Mouse (Mus musculus): ENCODE data around the gene Paf1. TPM values are rescaled to one million over a fixed set of nuclear protein-coding genes. Genes with fewer than 3 reads are reported as not detected.

Gene Paf1
- polyA plus RNA-seq, 2 experiments: 54.2 to 102 TPM

- peak overlapping the region; percentile 95 for H3K27ac ChIP-seq (replicated peaks; ENCODE audit: low read depth, low read length)
- DNase-seq (ENCODE audit: low spot score) (peak; percentile 34), ATAC-seq (ENCODE audit: low FRiP score, low read depth) (no peak)
- 47% methylated on average over 9 of the region's 12 CpGs for WGBS
- no peaks in the 10 kb centered on the region for H3K27me3 ChIP-seq (ENCODE audit: control insufficient read depth, insufficient read depth, low read length)
- peaks cover 7% of the 10 kb centered on the region for H3K36me3 ChIP-seq (ENCODE audit: control insufficient read depth, insufficient read depth, low read length)
- no peak for TF ChIP-seq POLR2A (IDR thresholded peaks at IDR 0.05; ENCODE audit: borderline replicate concordance, extremely low read depth, insufficient read depth, insufficient read length)
- peaks cover 53% of the 10 kb centered on the region for H3K4me1 ChIP-seq (ENCODE audit: control insufficient read depth, insufficient read depth, low read length)
- H3K4me2 ChIP-seq (replicated peaks; ENCODE audit: low read depth, low read length, severe bottlenecking): peak overlapping the region; percentile 79
- H3K9ac ChIP-seq (ENCODE audit: low read depth, low read length, severe bottlenecking): peak overlapping the region; percentile 62
- H3K4me3 ChIP-seq (replicated peaks; ENCODE audit: low read length): peak overlapping the region; percentile 36
- no peaks in the 10 kb centered on the region for H3K9me3 ChIP-seq (ENCODE audit: control insufficient read depth, low read length)
Observed at GRCm38 (mm10) chr7:28382347-28382951, 10.3 kb upstream of the Paf1 start.

- Histone ChIP-seq H3K4me1 (ENCODE audit: control insufficient read depth, insufficient read depth, low read length) (peaks cover 48% of the 10 kb centered on the region), H3K27ac (replicated peaks; ENCODE audit: low read depth, low read length) (peak overlapping the region; percentile 10; the same call in 1 of the 2 replicates), H3K4me3 (replicated peaks; ENCODE audit: low read length) (no peak overlapping the region), H3K4me2 (replicated peaks; ENCODE audit: low read depth, low read length, severe bottlenecking) (0 out of 2 replicates have a peak overlapping the region, but pooled peaks have one; percentile 4), H3K9ac (ENCODE audit: low read depth, low read length, severe bottlenecking) (no peak overlapping the region), H3K27me3 (ENCODE audit: control insufficient read depth, insufficient read depth, low read length) (no peaks in the 10 kb centered on the region), H3K9me3 (ENCODE audit: control insufficient read depth, low read length) (no peaks in the 10 kb centered on the region), H3K36me3 (ENCODE audit: control insufficient read depth, insufficient read depth, low read length) (peaks cover 7% of the 10 kb centered on the region; the same call in 1 of the 2 replicates)
- DNase-seq (ENCODE audit: low spot score): no peak
- 63% methylated on average over 11 of the region's 11 CpGs for WGBS
- no peak for TF ChIP-seq POLR2A (IDR thresholded peaks at IDR 0.05; ENCODE audit: borderline replicate concordance, extremely low read depth, insufficient read depth, insufficient read length)
- no peak for ATAC-seq (ENCODE audit: low FRiP score, low read depth)
Observed at GRCm38 (mm10) chr7:28382981-28383396, 9.8 kb upstream of the Paf1 start.

- no peak for TF ChIP-seq POLR2A (IDR thresholded peaks at IDR 0.05; ENCODE audit: borderline replicate concordance, extremely low read depth, insufficient read depth, insufficient read length)
- no peak overlapping the region for H3K4me2 ChIP-seq (replicated peaks; ENCODE audit: low read depth, low read length, severe bottlenecking)
- WGBS: 85% methylated on average over 4 of the region's 4 CpGs
- ATAC-seq (ENCODE audit: low FRiP score, low read depth) (no peak), DNase-seq (ENCODE audit: low spot score) (no peak)
- H3K4me3 ChIP-seq (replicated peaks; ENCODE audit: low read length): no peak overlapping the region
- no peak overlapping the region for H3K27ac ChIP-seq (replicated peaks; ENCODE audit: low read depth, low read length)
- no peaks in the 10 kb centered on the region for H3K9me3 ChIP-seq (ENCODE audit: control insufficient read depth, low read length)
- H3K36me3 ChIP-seq (ENCODE audit: control insufficient read depth, insufficient read depth, low read length): peaks cover 11% of the 10 kb centered on the region
- peaks cover 42% of the 10 kb centered on the region for H3K4me1 ChIP-seq (ENCODE audit: control insufficient read depth, insufficient read depth, low read length)
- H3K27me3 ChIP-seq (ENCODE audit: control insufficient read depth, insufficient read depth, low read length): no peaks in the 10 kb centered on the region
- no peak overlapping the region for H3K9ac ChIP-seq (ENCODE audit: low read depth, low read length, severe bottlenecking)
Observed at GRCm38 (mm10) chr7:28383606-28384005, 9.1 kb upstream of the Paf1 start.

- Histone ChIP-seq H3K9ac (ENCODE audit: low read depth, low read length, severe bottlenecking) (no peak overlapping the region), H3K4me3 (replicated peaks; ENCODE audit: low read length) (no peak overlapping the region), H3K4me2 (replicated peaks; ENCODE audit: low read depth, low read length, severe bottlenecking) (no peak overlapping the region), H3K27me3 (ENCODE audit: control insufficient read depth, insufficient read depth, low read length) (no peaks in the 10 kb centered on the region), H3K36me3 (ENCODE audit: control insufficient read depth, insufficient read depth, low read length) (peaks cover 17% of the 10 kb centered on the region), H3K4me1 (ENCODE audit: control insufficient read depth, insufficient read depth, low read length) (peaks cover 41% of the 10 kb centered on the region), H3K27ac (replicated peaks; ENCODE audit: low read depth, low read length) (no peak overlapping the region), H3K9me3 (ENCODE audit: control insufficient read depth, low read length) (no peaks in the 10 kb centered on the region)
- DNase-seq (ENCODE audit: low spot score) (no peak), ATAC-seq (ENCODE audit: low FRiP score, low read depth) (no peak)
- WGBS: 85% methylated on average over 6 of the region's 6 CpGs
- TF ChIP-seq POLR2A (IDR thresholded peaks at IDR 0.05; ENCODE audit: borderline replicate concordance, extremely low read depth, insufficient read depth, insufficient read length): no peak
Observed at GRCm38 (mm10) chr7:28384162-28384561, 8.6 kb upstream of the Paf1 start.

DNA sequence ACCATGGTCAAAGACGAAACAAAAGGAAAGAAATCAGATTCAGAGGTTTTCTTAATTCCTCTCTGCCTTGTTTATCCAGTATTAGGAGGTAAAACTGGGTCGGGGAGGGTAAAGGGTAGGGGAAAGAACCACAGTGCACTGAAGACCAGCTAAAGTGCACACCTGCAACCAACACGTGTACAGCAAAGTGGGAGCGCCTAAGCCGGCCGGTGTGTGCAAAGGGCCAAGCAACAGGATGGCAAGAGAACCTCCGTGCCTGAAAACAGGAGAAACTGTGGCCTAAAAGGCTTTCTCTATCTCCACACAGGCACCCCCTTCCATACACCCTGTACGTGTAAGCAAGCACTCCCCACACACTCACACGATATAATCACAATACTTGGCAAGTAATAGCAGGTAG, 7.6 kb upstream of the Paf1 start:
- no peak for TF ChIP-seq POLR2A (IDR thresholded peaks at IDR 0.05; ENCODE audit: borderline replicate concordance, extremely low read depth, insufficient read depth, insufficient read length)
- DNase-seq (ENCODE audit: low spot score) (no peak), ATAC-seq (ENCODE audit: low FRiP score, low read depth) (no peak)
- Histone ChIP-seq H3K9ac (ENCODE audit: low read depth, low read length, severe bottlenecking) (no peak overlapping the region), H3K27ac (replicated peaks; ENCODE audit: low read depth, low read length) (no peak overlapping the region), H3K9me3 (ENCODE audit: control insufficient read depth, low read length) (no peaks in the 10 kb centered on the region), H3K27me3 (ENCODE audit: control insufficient read depth, insufficient read depth, low read length) (no peaks in the 10 kb centered on the region), H3K4me3 (replicated peaks; ENCODE audit: low read length) (no peak overlapping the region), H3K4me1 (ENCODE audit: control insufficient read depth, insufficient read depth, low read length) (peaks cover 33% of the 10 kb centered on the region), H3K4me2 (replicated peaks; ENCODE audit: low read depth, low read length, severe bottlenecking) (no peak overlapping the region), H3K36me3 (ENCODE audit: control insufficient read depth, insufficient read depth, low read length) (peaks cover 25% of the 10 kb centered on the region)
- WGBS: 93% methylated on average over 9 of the region's 9 CpGs

All from limb, embryonic 14.5 days (tissue).